Mouse (Mus musculus) urinary bladder, postnatal 4 days (tissue): ENCODE data around the gene Scn4a.
"Not testable (repeated sequence)": the region's sequence is repeated elsewhere in the genome, so short reads cannot be mapped to it uniquely, and the experiment has no call there.

ENCODE experiments used
- DNase-seq, 2 experiments: peaks; one replicate each; pipeline ENCODE4 v3.0.0; 2021 to 2022; ENCODE audit warnings: low spot score in 2 of 2

The Scn4a gene

DNA sequence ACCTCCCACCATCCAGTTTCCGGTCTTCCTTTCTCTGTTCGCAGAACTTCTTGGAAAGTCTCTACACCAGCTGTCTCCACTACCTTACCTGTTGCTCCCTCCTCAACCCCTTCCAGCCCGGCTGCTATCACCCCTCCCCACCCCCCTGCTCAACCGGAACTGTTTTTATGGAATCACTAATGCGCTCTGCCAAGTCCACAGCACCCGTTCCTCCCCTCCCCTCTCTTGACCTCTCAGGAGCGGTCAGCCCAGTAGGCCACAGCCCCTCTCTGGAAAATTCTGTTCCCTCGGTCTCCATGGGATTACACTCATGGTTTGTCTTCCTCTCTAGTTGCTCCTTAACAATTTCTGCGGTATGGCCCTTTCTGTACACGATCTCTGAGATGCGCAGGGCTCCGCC is at the start of gene Scn4a:
TSS of gene Scn4a (minus strand) at position 101 of the 400 bp plus-strand sequence.
- DNase-seq, result no peak

GRCm38 (mm10) chr11:106398481-106398880 is 45.4 kb upstream of the Scn4a start:
- DNase-seq, result no peak

DNA sequence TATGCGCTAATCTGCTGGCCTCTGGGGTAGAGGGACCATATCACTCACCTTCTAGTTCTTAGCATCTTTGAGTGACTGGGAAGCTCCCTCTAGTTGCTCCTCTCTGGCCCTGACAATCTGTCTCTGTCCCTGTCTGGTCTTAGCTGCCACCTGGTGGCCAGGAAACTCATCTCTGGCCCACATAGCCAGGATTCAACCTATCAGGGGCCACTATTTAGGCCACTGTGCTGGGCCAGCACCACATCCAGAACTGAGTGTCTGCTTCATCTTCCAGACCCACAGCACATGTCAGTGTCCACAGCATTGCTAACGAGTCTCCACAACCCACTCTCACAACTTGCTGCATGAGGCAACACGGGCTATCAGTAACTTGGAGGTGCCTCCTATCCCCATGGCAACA is 44.6 kb upstream of the Scn4a start:
- DNase-seq, result no peak

GRCm38 (mm10) chr11:106394055-106394454 is 41.0 kb upstream of the Scn4a start:
- DNase-seq, result not testable (repeated sequence)

GRCm38 (mm10) chr11:106393331-106393616 is 40.2 kb upstream of the Scn4a start:
- no peak for DNase-seq

DNA sequence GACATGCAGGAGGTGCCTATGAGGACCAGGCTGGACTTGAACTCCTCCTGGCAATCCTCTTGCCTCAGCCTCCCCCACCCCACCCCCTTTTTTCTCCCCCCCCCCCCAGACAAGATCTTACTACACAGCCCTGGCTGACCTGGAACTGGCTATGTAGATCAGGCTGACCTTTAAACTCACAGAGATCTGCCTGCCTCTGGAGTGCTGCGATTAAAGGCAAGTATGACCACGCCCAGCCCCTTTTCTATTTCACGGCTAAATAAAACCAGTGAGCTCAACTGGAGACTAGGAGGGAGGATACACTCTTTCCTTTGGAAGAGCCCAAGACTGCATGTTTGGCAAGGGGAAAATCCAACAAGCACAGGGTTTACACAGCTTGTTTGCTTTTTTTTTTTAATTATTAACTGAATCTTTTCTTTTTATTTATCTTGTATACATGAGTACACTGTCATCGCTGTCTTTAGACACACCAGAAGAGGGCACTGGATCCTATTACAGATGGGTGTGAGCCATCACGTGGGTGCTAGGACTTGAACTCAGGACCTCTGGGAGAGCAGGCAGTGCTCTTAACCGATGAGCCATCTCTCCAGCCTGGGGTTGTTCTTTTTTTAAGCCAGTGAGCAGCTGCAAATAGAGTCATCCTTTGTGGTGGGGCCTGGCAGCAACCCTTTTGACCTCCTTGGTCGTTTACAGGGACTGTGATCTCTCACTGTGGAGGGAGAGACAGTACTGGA is 39.7 kb upstream of the Scn4a start:
- DNase-seq, result no peak

DNA sequence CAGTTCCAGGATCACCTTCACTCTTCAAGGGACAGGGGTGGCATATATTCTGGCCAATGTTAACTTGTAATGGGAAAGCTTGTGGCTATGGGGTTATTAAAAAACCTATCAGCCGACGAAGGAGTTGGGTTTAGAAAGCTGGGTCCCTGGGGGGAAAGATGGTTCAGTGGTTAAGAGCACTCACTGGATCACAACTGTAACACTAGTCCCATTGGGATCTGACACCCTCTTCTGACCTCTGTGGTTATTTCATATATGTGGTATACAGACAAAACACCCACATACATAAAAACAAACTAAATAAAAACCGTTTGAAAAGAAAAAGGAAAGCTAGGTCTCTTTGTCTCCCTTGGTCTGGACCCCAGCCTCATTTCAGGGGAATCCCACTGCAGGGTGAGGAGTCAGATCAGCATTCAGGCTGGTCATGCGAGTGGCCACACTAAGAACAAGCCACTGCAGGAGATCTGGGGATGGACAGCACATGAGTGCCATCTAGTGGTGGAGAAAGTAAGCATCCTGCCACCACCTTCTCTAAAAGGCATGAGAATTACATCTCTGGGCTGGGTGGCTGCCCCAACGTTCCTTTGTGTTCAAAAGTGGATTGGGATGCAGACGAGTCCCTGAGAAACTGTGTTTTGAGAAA is 38.6 kb upstream of the Scn4a start:
- DNase-seq, result peak in 1 of 2 experiments; percentile 48

DNA sequence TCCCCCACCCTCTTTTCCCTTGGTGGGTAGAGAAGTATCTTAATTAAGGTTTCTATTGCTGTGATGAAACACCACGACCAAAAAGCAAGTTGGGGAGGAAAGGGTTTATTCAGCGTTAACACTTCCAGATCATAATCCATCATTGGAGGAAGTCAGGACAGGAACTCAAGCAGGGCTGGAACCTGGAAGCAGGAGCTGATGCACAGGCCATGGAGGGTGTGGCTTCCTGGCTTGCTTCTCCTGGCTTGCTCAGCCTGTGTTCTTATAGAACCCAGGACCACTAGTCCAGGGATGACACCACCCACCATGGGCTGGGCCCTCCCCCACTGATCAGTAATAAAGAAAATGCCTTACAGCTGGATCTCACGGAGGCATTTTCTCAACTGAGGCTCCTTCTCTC is 37.7 kb upstream of the Scn4a start:
- DNase-seq, result no peak

DNA sequence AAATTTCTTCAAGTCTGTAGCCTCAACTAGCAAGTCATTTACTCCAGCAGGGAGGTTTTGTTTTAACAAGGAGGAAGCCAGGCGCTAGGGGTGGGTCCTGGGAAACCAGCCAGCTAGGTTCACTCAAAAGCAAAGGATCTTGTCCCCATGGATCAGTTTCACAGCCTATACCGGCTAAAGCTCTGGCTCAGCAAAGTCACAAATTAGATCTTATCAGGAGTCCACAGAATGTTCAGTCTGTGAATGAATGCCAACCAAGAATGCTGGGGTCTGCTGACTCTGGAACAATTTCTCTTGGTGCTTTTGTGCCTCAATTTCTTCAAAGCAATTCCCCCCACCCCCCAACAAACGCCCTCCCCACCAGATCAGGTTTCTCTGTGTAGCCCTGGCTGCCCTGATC is 36.5 kb upstream of the Scn4a start:
- no peak for DNase-seq

DNA sequence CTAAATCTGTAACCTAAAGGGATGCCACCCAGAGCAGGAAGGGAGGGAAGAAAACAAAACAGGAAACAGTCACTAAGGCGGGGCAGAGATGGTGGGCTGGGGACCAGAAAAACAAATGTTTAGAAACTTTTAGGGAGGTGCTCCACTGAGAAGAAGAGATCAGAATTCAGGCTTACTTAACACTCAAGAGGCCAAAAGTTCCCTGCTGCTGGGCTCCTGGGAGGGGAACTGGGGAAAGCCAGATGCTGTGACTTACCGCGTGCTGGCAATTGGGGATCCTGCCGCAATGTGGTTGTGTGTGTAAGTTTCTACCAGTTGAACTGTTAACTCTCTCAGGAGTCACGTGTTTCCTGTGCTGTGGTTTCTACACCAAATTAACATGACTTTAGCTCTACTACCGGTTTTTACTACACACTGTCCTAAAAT is 34.7 kb upstream of the Scn4a start, which contains the start of gene Icam2:
TSS of gene Icam2 (minus strand) at position 285 of the 426 bp plus-strand sequence.
- DNase-seq, result no peak

DNA sequence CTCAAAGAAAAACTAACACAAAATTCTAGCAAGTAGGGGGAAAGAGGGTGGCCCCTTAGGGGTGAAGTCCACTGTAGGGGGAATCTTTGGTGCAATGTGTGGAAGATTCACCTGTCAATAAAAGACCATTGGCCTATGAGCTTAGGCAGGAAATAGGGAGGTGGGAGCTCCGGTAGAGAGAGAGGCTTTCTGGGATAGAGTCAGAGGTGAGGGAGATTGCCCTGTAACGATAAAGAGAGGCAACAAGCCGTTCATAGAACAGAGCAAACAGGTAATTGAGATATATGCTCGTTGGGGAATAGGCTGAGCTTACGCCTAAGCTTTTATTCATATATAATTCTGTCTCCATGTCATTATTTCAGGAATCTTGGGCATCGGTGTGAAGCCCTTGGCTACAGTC is 33.9 kb upstream of the Scn4a start:
- DNase-seq, result no peak

DNA sequence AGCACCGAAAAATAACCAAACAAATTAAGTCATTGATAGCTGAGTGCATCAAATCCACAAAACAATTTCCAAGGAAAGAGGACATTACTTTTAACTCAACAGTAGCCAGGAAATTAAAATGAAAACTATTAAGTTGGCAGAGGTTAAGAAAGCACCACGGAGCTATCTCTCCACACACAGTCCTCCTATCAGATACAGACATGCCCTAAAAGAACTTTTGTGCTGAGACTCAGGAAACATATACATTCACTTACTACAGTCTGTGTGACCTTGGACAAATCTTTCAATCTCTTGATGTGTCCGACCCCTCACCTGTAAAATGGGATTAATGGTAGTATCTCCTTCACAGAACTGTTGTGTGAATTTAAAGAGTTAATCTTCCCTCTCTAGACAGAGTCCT is 33.3 kb upstream of the Scn4a start:
- DNase-seq, result no peak

DNA sequence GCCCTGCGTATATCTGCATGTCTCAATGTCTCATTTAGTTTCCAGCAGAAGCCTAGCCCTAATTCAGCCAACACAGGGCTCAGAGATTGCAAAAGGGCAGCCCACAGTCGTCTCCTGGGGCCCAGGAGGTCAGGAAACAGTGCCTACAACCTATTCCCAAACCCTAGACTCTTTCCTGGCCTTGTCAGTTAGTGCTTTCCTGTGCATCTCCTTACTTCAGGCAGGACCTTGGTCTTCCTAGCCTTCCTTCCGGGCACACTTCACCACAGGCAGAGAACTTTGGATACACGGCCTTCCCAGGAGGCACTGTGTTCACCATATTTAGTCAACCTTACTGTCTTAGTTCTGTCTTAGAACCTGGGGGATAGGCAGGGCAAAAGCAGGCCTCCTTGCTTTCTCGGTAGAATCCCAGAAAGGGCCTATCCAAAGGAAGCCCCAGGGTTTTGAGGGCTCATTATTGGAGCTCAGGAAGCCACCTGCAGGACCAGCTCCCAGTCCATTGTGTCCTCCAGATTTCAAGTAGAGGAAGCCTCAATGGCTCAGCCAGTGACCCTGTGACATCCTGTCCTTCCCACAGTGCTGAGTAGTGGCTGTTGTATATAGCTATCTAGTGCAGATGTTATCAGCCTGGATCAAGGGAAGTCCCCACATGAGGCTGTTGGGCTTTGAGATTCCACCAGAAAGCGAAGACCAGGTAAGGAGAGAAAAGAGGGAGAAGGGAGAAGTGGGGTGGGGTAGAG is 30.1 kb upstream of the Scn4a start:
- no peak for DNase-seq

GRCm38 (mm10) chr11:106382424-106382823 is 29.3 kb upstream of the Scn4a start:
- no peak for DNase-seq

DNA sequence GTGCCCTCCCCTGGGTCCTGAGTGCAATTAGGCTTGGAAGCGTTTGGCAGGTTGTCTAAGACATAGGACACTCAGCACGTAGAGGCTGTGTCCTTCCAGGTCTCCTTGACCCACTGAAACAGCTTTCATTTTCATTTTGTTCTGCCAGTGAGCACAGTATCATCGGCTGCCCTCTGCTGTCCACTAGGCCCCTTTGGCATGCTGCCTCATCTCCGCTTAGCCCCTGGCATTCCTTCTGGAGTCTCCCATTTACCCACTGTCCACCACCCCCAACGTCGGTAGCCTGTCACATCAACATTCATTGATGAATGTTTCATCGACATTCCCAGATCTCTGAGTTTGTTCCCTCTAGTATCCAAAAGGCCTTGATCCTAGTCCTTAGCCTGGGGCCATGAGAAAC is 28.8 kb upstream of the Scn4a start:
- DNase-seq, result no peak

- DNase-seq, result no peak
These were observed 27.9 kb upstream of the Scn4a start for GRCm38 (mm10) chr11:106381011-106381410.

DNA sequence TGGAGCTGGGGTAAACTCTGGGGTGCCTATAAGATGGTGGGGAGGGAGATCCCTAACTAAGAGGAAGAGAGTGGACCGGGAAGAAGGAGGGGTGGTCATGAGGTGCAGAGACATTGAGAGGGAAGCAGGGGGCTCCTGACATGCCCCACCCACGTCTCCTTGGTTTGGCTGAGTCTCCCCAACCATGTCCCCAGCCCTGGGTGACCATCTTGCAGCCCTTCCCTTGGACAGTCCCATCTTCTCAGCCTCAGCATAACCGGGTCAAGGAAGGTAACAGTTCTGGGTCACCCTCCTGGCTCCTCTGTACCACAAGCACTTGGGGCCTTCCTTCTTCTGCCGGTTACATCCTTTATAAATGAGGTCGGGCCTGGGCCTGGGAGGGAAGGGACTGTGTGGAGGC is 21.9 kb upstream of the Scn4a start:
- no peak for DNase-seq

DNA sequence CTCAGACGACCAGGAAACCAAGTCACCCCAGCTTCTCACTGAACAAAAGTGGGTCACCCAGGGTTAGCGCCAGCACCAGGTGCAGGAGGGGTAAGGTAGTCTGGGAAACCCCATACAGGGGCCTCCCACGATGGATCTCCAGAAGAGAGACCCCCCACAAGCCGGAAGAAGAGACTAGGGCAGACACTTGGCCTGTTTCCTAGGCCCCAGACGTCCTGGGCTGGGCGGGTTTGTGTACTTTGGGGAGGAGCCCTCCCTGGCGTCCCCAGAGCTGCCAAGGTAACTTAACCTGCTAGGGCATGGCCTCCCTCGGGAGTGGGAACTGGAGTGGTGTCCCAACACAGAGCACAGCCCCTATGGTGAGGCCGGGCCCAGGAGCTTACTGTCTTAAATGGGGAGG is 21.5 kb upstream of the Scn4a start:
- DNase-seq, result no peak

DNA sequence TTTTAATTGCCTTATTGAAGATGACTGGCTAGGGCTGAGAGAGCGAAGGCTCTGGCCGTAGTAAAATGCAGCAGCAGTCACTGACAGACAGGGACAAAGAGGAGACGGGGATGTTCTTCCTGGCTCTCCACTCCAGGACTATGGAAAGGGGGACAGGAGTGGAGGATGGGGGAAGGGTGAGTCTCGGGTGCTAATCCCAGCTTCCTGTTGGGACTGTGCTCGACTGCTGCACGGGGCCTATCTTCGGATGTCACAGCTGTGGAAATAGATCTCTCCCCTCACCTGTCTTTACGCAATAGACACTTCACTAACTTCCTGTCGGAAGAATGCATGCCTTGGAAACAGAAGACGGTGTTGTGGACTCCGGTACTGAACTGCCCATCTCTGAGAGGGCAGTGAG is 20.9 kb upstream of the Scn4a start:
- no peak for DNase-seq

DNA sequence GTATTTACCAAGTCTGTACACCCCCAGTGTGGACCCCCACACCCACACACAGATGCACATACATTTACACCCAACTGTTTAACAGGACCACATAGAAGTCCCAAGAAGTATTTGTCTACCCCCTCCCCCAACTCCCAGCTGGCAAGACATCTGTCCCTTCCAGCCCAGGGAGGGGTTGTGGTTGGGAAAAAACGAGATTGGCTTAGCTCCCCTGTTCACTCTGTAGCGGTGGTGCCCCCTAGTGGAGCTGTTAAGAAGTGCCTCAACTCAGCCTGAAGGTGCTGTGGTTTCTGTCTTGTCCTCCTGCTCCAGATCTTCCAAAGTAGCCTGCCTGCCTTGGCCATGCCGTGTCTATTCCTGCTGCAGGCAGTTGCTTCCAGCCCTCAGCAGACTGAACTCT is 13.2 kb upstream of the Scn4a start:
- peak; percentile 67 to 87 for DNase-seq

GRCm38 (mm10) chr11:106365366-106365765 is 12.3 kb upstream of the Scn4a start, which contains the start of gene Prr29:
Gene Prr29, plus strand, starts transcription at chr11:106365472.
- no peak for DNase-seq

- no peak for DNase-seq
These were observed 11.6 kb upstream of the Scn4a start for GRCm38 (mm10) chr11:106364712-106365111.

DNA sequence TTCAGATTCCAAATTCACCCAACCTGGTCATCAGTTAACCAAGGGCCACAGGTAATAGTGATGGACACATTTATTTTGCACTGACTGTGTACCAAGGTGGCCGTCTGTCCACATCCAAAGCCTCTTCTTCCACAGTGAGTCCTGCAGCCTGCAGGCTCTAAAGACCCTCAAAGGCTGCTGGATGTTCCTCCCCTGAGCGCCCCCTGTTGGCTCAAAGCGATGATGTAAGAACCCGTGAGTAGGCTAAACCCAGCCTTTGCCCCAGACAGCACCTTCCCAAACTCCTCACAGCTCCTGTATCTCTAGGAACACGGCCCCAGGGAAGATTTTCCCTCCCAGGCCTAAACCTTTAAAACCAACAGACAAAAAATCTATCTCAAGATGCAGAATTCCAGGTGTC is 6.3 kb upstream of the Scn4a start:
- no peak for DNase-seq
